Mouse (Mus musculus) hindbrain, embryonic 11.5 days (tissue): ENCODE results near the gene Higd1c. TPM values are rescaled to one million over a fixed set of nuclear protein-coding genes. Genes with fewer than 3 reads are reported as not detected.

Experiments used
- ATAC-seq: fragments of 200-750 bp; cut with Nextera tagmentation; 2 replicates; pipeline ENCODE4 v1.8.0; 2017; ENCODE audit warnings: mild to moderate bottlenecking, moderate TSS enrichment, moderate library complexity; ENCODE audit not compliant: low FRiP score
- DNase-seq: peaks from one replicate; pipeline ENCODE4 v3.0.0-alpha.2; 2015; ENCODE audit warnings: low spot score
- H3K27ac ChIP-seq: fragments of 300-500 bp; sonication (generic); 2 replicates; pipeline ENCODE4 v1.5.1; 2014; ENCODE audit warnings: mild to moderate bottlenecking, low read depth, low read length
- H3K27me3 ChIP-seq: fragments of 300-500 bp; sonication (generic); 2 replicates; pipeline ENCODE4 v1.6.1; 2014; ENCODE audit warnings: mild to moderate bottlenecking, low read length, moderate library complexity, mixed read lengths; ENCODE audit not compliant: control insufficient read depth, insufficient read depth
- H3K36me3 ChIP-seq: fragments of 300-500 bp; sonication (generic); 2 replicates; pipeline ENCODE4 v1.6.1; 2014; ENCODE audit warnings: mild to moderate bottlenecking, low read length, moderate library complexity, mixed read lengths; ENCODE audit not compliant: control insufficient read depth, insufficient read depth
- H3K4me1 ChIP-seq: fragments of 300-500 bp; sonication (generic); replicated peaks from 2 replicates; pipeline ENCODE4 v1.6.1; 2014; ENCODE audit warnings: low read length, mixed read lengths; ENCODE audit not compliant: control insufficient read depth, insufficient read depth
- H3K4me2 ChIP-seq: fragments of 300-500 bp; sonication (generic); replicated peaks from 2 replicates; pipeline ENCODE4 v1.6.1; 2014; ENCODE audit warnings: mild to moderate bottlenecking, low read depth, low read length
- H3K4me3 ChIP-seq: fragments of 300-500 bp; sonication (generic); 2 replicates; pipeline ENCODE4 v1.5.1; 2014; ENCODE audit warnings: low read depth, low read length
- H3K9ac ChIP-seq: fragments of 300-500 bp; sonication (generic); 2 replicates; pipeline ENCODE4 v1.6.1; 2014; ENCODE audit warnings: low read depth, low read length
- H3K9me3 ChIP-seq: fragments of 300-500 bp; sonication (generic); 2 replicates; pipeline ENCODE4 v1.6.1; 2016; ENCODE audit warnings: low read length; ENCODE audit not compliant: control insufficient read depth
- WGBS: fragments of 180-500 bp; shearing (Covaris S2); extraction: QIAGEN DNeasy Blood & Tissue Kit; methylation state at CpG from one replicate; pipeline ENCODE4 v1.1.7; 2014; 5-methylcytosine and 5-hydroxymethylcytosine counted together
- polyA plus RNA-seq: library from polyadenylated mRNA; unstranded; fragments of >200 nt; fragmentation: Nextera tagmentation; extraction: Ambion mirVana; gene quantifications from 2 replicates; pipeline ENCODE4 v1.2.1, GENCODE M21; 2014

The Higd1c gene
- polyA plus RNA-seq, 1 experiment from 2014 or later, result not detected

- no peak for ATAC-seq
These were observed 49.0 kb downstream of the Higd1c start for GRCm38 (mm10) chr15:100413306-100413705.

GRCm38 (mm10) chr15:100414011-100414410, 49.7 kb downstream of the Higd1c start:
- Histone ChIP-seq H3K36me3 (no peaks in the 10 kb centered on the region), H3K9me3 (no peaks in the 10 kb centered on the region), H3K27ac (no peak overlapping the region), H3K4me2 (no peak overlapping the region), H3K27me3 (no peaks in the 10 kb centered on the region), H3K9ac (no peak overlapping the region), H3K4me3 (no peak overlapping the region), H3K4me1 (no peaks in the 10 kb centered on the region; the same call in 1 of the 2 replicates)
- ATAC-seq (no peak), DNase-seq (no peak)
- WGBS, result 81% methylated on average over 4 of the region's 4 CpGs

More at GRCm38 (mm10) chr15:100413306-100413705, 49.0 kb downstream of the Higd1c start:
- Histone ChIP-seq H3K4me3 (no peak overlapping the region), H3K4me2 (no peak overlapping the region), H3K36me3 (no peaks in the 10 kb centered on the region), H3K27me3 (no peaks in the 10 kb centered on the region), H3K9ac (no peak overlapping the region), H3K9me3 (no peaks in the 10 kb centered on the region), H3K27ac (no peak overlapping the region), H3K4me1 (no peaks in the 10 kb centered on the region; the same call in 1 of the 2 replicates)
- DNase-seq, result no peak
- WGBS, result 86% methylated on average over 4 of the region's 5 CpGs

GRCm38 (mm10) chr15:100414942-100415341, 50.6 kb downstream of the Higd1c start:
- no peak overlapping the region for H3K4me3 ChIP-seq
- ATAC-seq (no peak), DNase-seq (no peak)
- no peaks in the 10 kb centered on the region for H3K9me3 ChIP-seq
- H3K4me2 ChIP-seq, result no peak overlapping the region
- no peaks in the 10 kb centered on the region for H3K36me3 ChIP-seq
- no peak overlapping the region for H3K27ac ChIP-seq
- H3K9ac ChIP-seq, result no peak overlapping the region
- H3K4me1 ChIP-seq, result no peaks in the 10 kb centered on the region; the same call in 1 of the 2 replicates
- WGBS, result 95% methylated on average over 13 of the region's 13 CpGs
- no peaks in the 10 kb centered on the region for H3K27me3 ChIP-seq

GRCm38 (mm10) chr15:100415684-100416083, 51.3 kb downstream of the Higd1c start:
- Histone ChIP-seq H3K27me3 (no peaks in the 10 kb centered on the region), H3K4me1 (no peaks in the 10 kb centered on the region; the same call in 1 of the 2 replicates), H3K9me3 (no peaks in the 10 kb centered on the region), H3K4me2 (no peak overlapping the region), H3K9ac (no peak overlapping the region), H3K27ac (no peak overlapping the region), H3K4me3 (no peak overlapping the region), H3K36me3 (no peaks in the 10 kb centered on the region)
- ATAC-seq (no peak), DNase-seq (no peak)
- 94% methylated on average over 8 of the region's 8 CpGs for WGBS

- 94% methylated on average over 9 of the region's 9 CpGs for WGBS
- ATAC-seq (no peak), DNase-seq (no peak)
- no peak overlapping the region for H3K4me3 ChIP-seq
- no peak overlapping the region for H3K4me2 ChIP-seq
- no peaks in the 10 kb centered on the region for H3K36me3 ChIP-seq
- H3K27me3 ChIP-seq, result no peaks in the 10 kb centered on the region
- H3K9me3 ChIP-seq, result no peaks in the 10 kb centered on the region
- H3K9ac ChIP-seq, result no peak overlapping the region
- H3K4me1 ChIP-seq, result peaks cover 2% of the 10 kb centered on the region; the same call in 1 of the 2 replicates
- H3K27ac ChIP-seq, result no peak overlapping the region
These were observed 53.6 kb downstream of the Higd1c start for GRCm38 (mm10) chr15:100417854-100418450.

GRCm38 (mm10) chr15:100419311-100419710, 55.0 kb downstream of the Higd1c start:
- Histone ChIP-seq H3K4me3 (no peak overlapping the region), H3K27ac (no peak overlapping the region), H3K9ac (no peak overlapping the region)

GRCm38 (mm10) chr15:100419901-100420745, 55.8 kb downstream of the Higd1c start:
- Histone ChIP-seq H3K27me3 (peaks cover 11% of the 10 kb centered on the region), H3K9ac (no peak overlapping the region), H3K27ac (no peak overlapping the region), H3K4me2 (no peak overlapping the region), H3K4me3 (no peak overlapping the region), H3K4me1 (peaks cover 4% of the 10 kb centered on the region), H3K9me3 (no peaks in the 10 kb centered on the region), H3K36me3 (no peaks in the 10 kb centered on the region)
- no peak for DNase-seq
- no peak for ATAC-seq
- WGBS, result 72% methylated on average over 9 of the region's 9 CpGs

More at GRCm38 (mm10) chr15:100419311-100419710, 55.0 kb downstream of the Higd1c start:
- H3K4me2 ChIP-seq, result no peak overlapping the region
- no peaks in the 10 kb centered on the region for H3K36me3 ChIP-seq
- no peaks in the 10 kb centered on the region for H3K9me3 ChIP-seq
- peaks cover 4% of the 10 kb centered on the region for H3K27me3 ChIP-seq
- H3K4me1 ChIP-seq, result peaks cover 3% of the 10 kb centered on the region
- ATAC-seq (no peak), DNase-seq (no peak)
- WGBS, result 83% methylated on average over 8 of the region's 8 CpGs

- peak overlapping the region; percentile 98; the same call in 1 of the 2 replicates for H3K4me3 ChIP-seq
- peak overlapping the region; percentile 66 for H3K4me2 ChIP-seq
- peaks cover 4% of the 10 kb centered on the region for H3K4me1 ChIP-seq
- H3K27me3 ChIP-seq, result peaks cover 14% of the 10 kb centered on the region
- no peak overlapping the region for H3K27ac ChIP-seq
- WGBS, result 44% methylated on average over 8 of the region's 8 CpGs
- H3K36me3 ChIP-seq, result no peaks in the 10 kb centered on the region
- DNase-seq, result no peak
- ATAC-seq, result no peak
- H3K9ac ChIP-seq, result no peak overlapping the region; the same call in 1 of the 2 replicates
- no peaks in the 10 kb centered on the region for H3K9me3 ChIP-seq
These were observed 56.9 kb downstream of the Higd1c start for GRCm38 (mm10) chr15:100421059-100421757.
